Mouse (Mus musculus) CH12.LX (cell line): ENCODE measurements around the gene Hes6.

ENCODE experiments used
- MXI1 ChIP-seq: IDR thresholded peaks from 2 replicates; pipeline ENCODE4 v1.6.1; 2011; ENCODE audit warnings: mild to moderate bottlenecking, low read depth, low read length, improper control_type of control experiment
- POLR2A ChIP-seq: IDR thresholded peaks from 2 replicates; pipeline ENCODE4 v1.6.1; 2011; ENCODE audit warnings: low read depth, mild to moderate bottlenecking, improper control_type of control experiment, low read length
- TCF12 ChIP-seq: IDR thresholded peaks from 2 replicates; pipeline ENCODE4 v1.6.1; 2014; ENCODE audit warnings: low read depth, mild to moderate bottlenecking, inconsistent platforms, low read length, improper control_type of control experiment

- TF ChIP-seq POLR2A (no peak), MXI1 (no peak), TCF12 (no peak)
Observed at GRCm38 (mm10) chr1:91448688-91449087, 34.9 kb upstream of the Hes6 start.
